Mouse (Mus musculus): ENCODE measurements around the gene Kif9. TPM values are rescaled to one million over a fixed set of nuclear protein-coding genes. Genes with fewer than 3 reads are reported as not detected.
A peak's percentile ranks its signal among the peaks of the same experiment; 100 is the strongest.

Kif9 gene
- polyA plus RNA-seq (2014; fragmentation: Nextera tagmentation; extraction: Ambion mirVana) = 1.7 and 4.1 TPM in 2 replicates

- ATAC-seq (ENCODE audit: low read depth) (peak; percentile 99), DNase-seq (ENCODE audit: low spot score) (peak; percentile 98)
- H3K27me3 ChIP-seq (replicated peaks; ENCODE audit: control insufficient read depth, insufficient read depth, low read length) = no peaks in the 10 kb centered on the region
- WGBS = under 1% methylated on average over 51 of the region's 53 CpGs
- peak within 1 kb of the TSS; percentile 85 for H3K9ac ChIP-seq (ENCODE audit: low read depth, low read length)
- peak within 1 kb of the TSS; percentile 93 for H3K27ac ChIP-seq (replicated peaks; ENCODE audit: low read depth, low read length)
- peak within 1 kb of the TSS; percentile 82 for H3K4me3 ChIP-seq (ENCODE audit: low read depth, low read length)
- 0 out of 2 replicates have a peak, but pooled peaks cover 6% of the 10 kb centered on the region for H3K36me3 ChIP-seq (ENCODE audit: control insufficient read depth, insufficient read depth, low read length)
- H3K4me1 ChIP-seq (ENCODE audit: control insufficient read depth, insufficient read depth, low read length) = peaks cover 7% of the 10 kb centered on the region
- H3K9me3 ChIP-seq (ENCODE audit: control insufficient read depth, low read length) = no peaks in the 10 kb centered on the region
- H3K4me2 ChIP-seq (ENCODE audit: low read depth, low read length) = peak within 1 kb of the TSS; percentile 82
These were observed at the start of gene Kif9, which contains the start of gene Klhl18 for GRCm38 (mm10) chr9:110476124-110477091. Kif9 (plus strand) TSS chr9:110476958. Klhl18 (minus strand) TSS chr9:110476694.

- Histone ChIP-seq H3K9ac (ENCODE audit: low read depth, low read length) (no peak overlapping the region), H3K4me2 (ENCODE audit: low read depth, low read length) (no peak overlapping the region), H3K4me3 (ENCODE audit: low read depth, low read length) (no peak overlapping the region), H3K27ac (replicated peaks; ENCODE audit: low read depth, low read length) (no peak overlapping the region), H3K27me3 (replicated peaks; ENCODE audit: control insufficient read depth, insufficient read depth, low read length) (no peaks in the 10 kb centered on the region), H3K4me1 (ENCODE audit: control insufficient read depth, insufficient read depth, low read length) (no peaks in the 10 kb centered on the region), H3K36me3 (ENCODE audit: control insufficient read depth, insufficient read depth, low read length) (peaks cover 58% of the 10 kb centered on the region), H3K9me3 (ENCODE audit: control insufficient read depth, low read length) (no peaks in the 10 kb centered on the region)
- 84% methylated on average over 8 of the region's 8 CpGs for WGBS
- DNase-seq (ENCODE audit: low spot score) (no peak), ATAC-seq (ENCODE audit: low read depth) (no peak)
These were observed 45.5 kb upstream of the Kif9 start for GRCm38 (mm10) chr9:110431241-110431640.

- Histone ChIP-seq H3K4me3 (ENCODE audit: low read depth, low read length) (no peak overlapping the region), H3K27ac (replicated peaks; ENCODE audit: low read depth, low read length) (no peak overlapping the region), H3K36me3 (ENCODE audit: control insufficient read depth, insufficient read depth, low read length) (peaks cover 51% of the 10 kb centered on the region), H3K27me3 (replicated peaks; ENCODE audit: control insufficient read depth, insufficient read depth, low read length) (no peaks in the 10 kb centered on the region), H3K4me1 (ENCODE audit: control insufficient read depth, insufficient read depth, low read length) (no peaks in the 10 kb centered on the region), H3K9ac (ENCODE audit: low read depth, low read length) (no peak overlapping the region), H3K9me3 (ENCODE audit: control insufficient read depth, low read length) (no peaks in the 10 kb centered on the region), H3K4me2 (ENCODE audit: low read depth, low read length) (no peak overlapping the region)
- DNase-seq (ENCODE audit: low spot score) (no peak), ATAC-seq (ENCODE audit: low read depth) (no peak)
- WGBS = 98% methylated on average over 2 of the region's 2 CpGs
These were observed 43.7 kb upstream of the Kif9 start for GRCm38 (mm10) chr9:110433045-110433444.

DNA sequence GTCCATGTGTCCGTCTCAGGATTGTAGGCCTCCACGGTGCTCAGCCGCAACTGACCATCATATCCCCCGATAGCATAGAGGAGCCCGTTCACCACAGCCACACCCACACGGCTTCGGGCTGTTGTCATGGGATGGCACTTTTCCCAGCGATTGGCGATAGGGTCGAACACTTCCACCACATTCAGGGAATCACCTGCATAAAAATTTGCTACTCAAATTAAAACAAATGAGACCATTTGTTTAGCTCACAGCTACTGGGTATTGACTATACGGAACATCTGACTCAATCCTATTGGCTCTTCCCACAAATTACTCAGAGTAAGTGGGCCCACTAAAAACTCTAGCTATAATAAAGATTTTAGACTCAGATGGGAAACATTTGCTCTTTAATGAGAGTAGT lies 40.7 kb upstream of the Kif9 start:
- Histone ChIP-seq H3K27ac (replicated peaks; ENCODE audit: low read depth, low read length) (no peak overlapping the region), H3K4me2 (ENCODE audit: low read depth, low read length) (no peak overlapping the region), H3K27me3 (replicated peaks; ENCODE audit: control insufficient read depth, insufficient read depth, low read length) (no peaks in the 10 kb centered on the region), H3K36me3 (ENCODE audit: control insufficient read depth, insufficient read depth, low read length) (peaks cover 30% of the 10 kb centered on the region), H3K4me3 (ENCODE audit: low read depth, low read length) (no peak overlapping the region), H3K4me1 (ENCODE audit: control insufficient read depth, insufficient read depth, low read length) (no peaks in the 10 kb centered on the region), H3K9ac (ENCODE audit: low read depth, low read length) (no peak overlapping the region), H3K9me3 (ENCODE audit: control insufficient read depth, low read length) (no peaks in the 10 kb centered on the region)
- no peak for ATAC-seq (ENCODE audit: low read depth)
- DNase-seq (ENCODE audit: low spot score) = no peak
- 94% methylated on average over 11 of the region's 11 CpGs for WGBS

- DNase-seq (ENCODE audit: low spot score) (no peak), ATAC-seq (ENCODE audit: low read depth) (no peak)
- WGBS = 66% methylated on average over 2 of the region's 5 CpGs
- H3K27me3 ChIP-seq (replicated peaks; ENCODE audit: control insufficient read depth, insufficient read depth, low read length) = no peaks in the 10 kb centered on the region
- no peak overlapping the region for H3K4me2 ChIP-seq (ENCODE audit: low read depth, low read length)
- H3K9ac ChIP-seq (ENCODE audit: low read depth, low read length) = 0 out of 2 replicates have a peak overlapping the region, but pooled peaks have one; percentile 1
- no peak overlapping the region for H3K4me3 ChIP-seq (ENCODE audit: low read depth, low read length)
- H3K27ac ChIP-seq (replicated peaks; ENCODE audit: low read depth, low read length) = no peak overlapping the region
- H3K9me3 ChIP-seq (ENCODE audit: control insufficient read depth, low read length) = no peaks in the 10 kb centered on the region
- H3K4me1 ChIP-seq (ENCODE audit: control insufficient read depth, insufficient read depth, low read length) = no peaks in the 10 kb centered on the region
- peaks cover 25% of the 10 kb centered on the region for H3K36me3 ChIP-seq (ENCODE audit: control insufficient read depth, insufficient read depth, low read length)
These were observed 36.7 kb upstream of the Kif9 start for GRCm38 (mm10) chr9:110440049-110440448.

DNA sequence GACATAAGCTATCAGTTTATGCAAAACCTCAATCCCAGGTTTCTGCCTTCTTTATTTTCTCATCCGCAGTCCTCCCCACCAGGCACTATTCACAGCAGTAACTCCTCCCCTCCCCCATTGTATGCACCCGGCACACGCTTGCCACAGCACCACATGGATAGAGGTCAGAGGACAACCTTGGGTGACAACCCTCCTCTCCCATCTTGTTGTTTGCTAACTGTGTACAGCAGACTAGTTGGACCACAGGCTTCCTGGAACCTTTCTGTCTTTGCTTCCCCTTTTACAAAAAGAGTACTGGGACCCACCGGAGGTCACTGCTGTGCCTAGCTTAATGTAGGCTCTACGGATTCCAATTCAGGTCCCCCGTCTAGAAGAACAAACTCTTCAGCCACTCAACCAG lies 36.2 kb upstream of the Kif9 start:
- ATAC-seq (ENCODE audit: low read depth) (no peak), DNase-seq (ENCODE audit: low spot score) (no peak)
- H3K27me3 ChIP-seq (replicated peaks; ENCODE audit: control insufficient read depth, insufficient read depth, low read length) = no peaks in the 10 kb centered on the region
- H3K4me2 ChIP-seq (ENCODE audit: low read depth, low read length) = no peak overlapping the region
- H3K27ac ChIP-seq (replicated peaks; ENCODE audit: low read depth, low read length) = no peak overlapping the region
- H3K4me1 ChIP-seq (ENCODE audit: control insufficient read depth, insufficient read depth, low read length) = no peaks in the 10 kb centered on the region
- H3K36me3 ChIP-seq (ENCODE audit: control insufficient read depth, insufficient read depth, low read length) = peaks cover 21% of the 10 kb centered on the region
- H3K9me3 ChIP-seq (ENCODE audit: control insufficient read depth, low read length) = no peaks in the 10 kb centered on the region
- WGBS = 89% methylated on average over 6 of the region's 6 CpGs
- no peak overlapping the region for H3K4me3 ChIP-seq (ENCODE audit: low read depth, low read length)
- H3K9ac ChIP-seq (ENCODE audit: low read depth, low read length) = no peak overlapping the region

DNA sequence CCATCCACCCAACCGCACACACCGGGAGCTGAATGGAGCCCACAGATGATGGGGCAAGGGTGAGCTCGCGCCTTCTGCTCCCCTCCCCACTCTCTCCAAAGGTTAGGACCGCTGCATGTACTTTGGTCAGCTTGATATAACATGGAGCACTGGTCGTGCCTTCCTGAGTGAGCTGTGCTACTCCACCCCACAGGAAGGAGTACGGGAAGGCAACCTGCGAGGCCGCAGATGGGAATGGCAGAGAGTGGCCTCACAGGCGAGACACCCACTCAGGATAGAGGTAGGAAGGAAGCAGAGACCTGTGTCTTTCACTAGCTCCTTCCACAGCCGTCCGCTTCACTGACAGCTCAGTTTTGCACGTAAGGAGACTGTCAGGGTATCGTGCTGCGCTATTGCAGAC lies 28.4 kb upstream of the Kif9 start:
- H3K4me2 ChIP-seq (ENCODE audit: low read depth, low read length) = no peak overlapping the region
- H3K36me3 ChIP-seq (ENCODE audit: control insufficient read depth, insufficient read depth, low read length) = peaks cover 13% of the 10 kb centered on the region; the same call in 1 of the 2 replicates
- no peak overlapping the region for H3K9ac ChIP-seq (ENCODE audit: low read depth, low read length)
- no peaks in the 10 kb centered on the region for H3K27me3 ChIP-seq (replicated peaks; ENCODE audit: control insufficient read depth, insufficient read depth, low read length)
- no peak overlapping the region for H3K4me3 ChIP-seq (ENCODE audit: low read depth, low read length)
- ATAC-seq (ENCODE audit: low read depth) (no peak), DNase-seq (ENCODE audit: low spot score) (no peak)
- H3K27ac ChIP-seq (replicated peaks; ENCODE audit: low read depth, low read length) = no peak overlapping the region
- H3K4me1 ChIP-seq (ENCODE audit: control insufficient read depth, insufficient read depth, low read length) = no peaks in the 10 kb centered on the region
- 76% methylated on average over 13 of the region's 15 CpGs for WGBS
- H3K9me3 ChIP-seq (ENCODE audit: control insufficient read depth, low read length) = no peaks in the 10 kb centered on the region

DNA sequence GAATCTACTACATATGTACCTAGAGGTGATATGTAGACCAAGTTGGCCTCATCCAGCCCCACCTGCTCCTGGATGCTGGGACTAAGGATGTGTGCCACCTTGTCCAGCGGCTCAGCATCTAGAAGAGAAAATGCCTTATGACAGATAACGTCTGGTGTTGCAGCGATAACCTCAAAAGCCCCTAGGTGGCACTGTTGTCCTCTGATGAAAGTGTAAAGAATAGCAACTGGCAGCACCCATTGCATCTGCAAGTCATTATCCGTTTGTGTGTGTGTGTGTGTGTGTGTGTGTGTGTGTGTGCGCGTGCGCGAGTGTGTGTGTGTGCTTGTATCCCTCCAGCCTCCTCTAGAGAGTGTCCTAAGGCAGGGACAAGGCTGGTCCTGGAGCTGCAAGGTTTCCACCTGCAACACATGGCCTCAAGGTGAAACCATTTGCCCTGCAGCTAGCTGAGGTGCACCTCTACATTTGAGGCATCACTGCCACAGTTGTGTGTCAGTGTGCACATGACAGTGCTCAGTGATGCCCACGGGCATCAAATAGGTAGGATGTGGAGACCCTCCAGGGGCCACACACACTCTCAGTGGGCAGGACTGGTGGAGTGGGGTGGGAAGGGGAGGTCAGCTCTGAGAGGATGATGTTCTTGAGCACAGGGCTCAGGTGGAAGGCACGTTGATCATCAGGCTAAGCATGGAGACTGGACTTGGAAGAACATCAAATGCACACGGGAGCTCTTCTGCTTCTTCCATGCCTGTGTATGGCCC lies 27.7 kb upstream of the Kif9 start:
- ATAC-seq (ENCODE audit: low read depth) (peak; percentile 89), DNase-seq (ENCODE audit: low spot score) (peak; percentile 92)
- no peak overlapping the region for H3K27ac ChIP-seq (replicated peaks; ENCODE audit: low read depth, low read length)
- H3K4me2 ChIP-seq (ENCODE audit: low read depth, low read length) = no peak overlapping the region
- no peak overlapping the region for H3K9ac ChIP-seq (ENCODE audit: low read depth, low read length)
- H3K9me3 ChIP-seq (ENCODE audit: control insufficient read depth, low read length) = no peaks in the 10 kb centered on the region
- peaks cover 13% of the 10 kb centered on the region; the same call in 1 of the 2 replicates for H3K36me3 ChIP-seq (ENCODE audit: control insufficient read depth, insufficient read depth, low read length)
- no peak overlapping the region for H3K4me3 ChIP-seq (ENCODE audit: low read depth, low read length)
- 26% methylated on average over 11 of the region's 11 CpGs for WGBS
- H3K4me1 ChIP-seq (ENCODE audit: control insufficient read depth, insufficient read depth, low read length) = no peaks in the 10 kb centered on the region
- no peaks in the 10 kb centered on the region for H3K27me3 ChIP-seq (replicated peaks; ENCODE audit: control insufficient read depth, insufficient read depth, low read length)

All from embryonic facial prominence, embryonic 14.5 days (tissue).